Mouse (Mus musculus) hindbrain, embryonic 13.5 days (tissue): ENCODE data around the gene Jaml. TPM values are rescaled to one million over a fixed set of nuclear protein-coding genes. Genes with fewer than 3 reads are reported as not detected.
A peak's percentile ranks its signal among the peaks of the same experiment; 100 is the strongest.

Experiments used
- ATAC-seq: fragments of 200-750 bp; cut with Nextera tagmentation; 2 replicates; pipeline ENCODE4 v1.8.0; 2017; ENCODE audit warnings: moderate TSS enrichment; ENCODE audit not compliant: low FRiP score
- H3K27ac ChIP-seq: fragments of 300-500 bp; sonication (generic); 2 replicates; pipeline ENCODE4 v1.5.1; 2015; ENCODE audit warnings: inconsistent platforms, mild to moderate bottlenecking, moderate library complexity
- H3K27me3 ChIP-seq: fragments of 300-500 bp; sonication (generic); 2 replicates; pipeline ENCODE4 v1.6.1; 2015; ENCODE audit warnings: mild to moderate bottlenecking, inconsistent platforms
- H3K36me3 ChIP-seq: fragments of 300-500 bp; sonication (generic); 2 replicates; pipeline ENCODE4 v1.6.1; 2015; ENCODE audit warnings: mild to moderate bottlenecking, inconsistent platforms
- H3K4me1 ChIP-seq: fragments of 300-500 bp; sonication (generic); replicated peaks from 2 replicates; pipeline ENCODE4 v1.6.1; 2015; ENCODE audit warnings: inconsistent platforms
- H3K4me2 ChIP-seq: fragments of 300-500 bp; sonication (generic); 2 replicates; pipeline ENCODE4 v1.6.1; 2015; ENCODE audit warnings: inconsistent platforms, mild to moderate bottlenecking, moderate library complexity
- H3K4me3 ChIP-seq: fragments of 300-500 bp; sonication (generic); 2 replicates; pipeline ENCODE4 v1.5.1; 2015; ENCODE audit warnings: mild to moderate bottlenecking, inconsistent platforms
- H3K9ac ChIP-seq: fragments of 300-500 bp; sonication (generic); 2 replicates; pipeline ENCODE4 v1.6.1; 2015; ENCODE audit warnings: mild to moderate bottlenecking, inconsistent platforms
- H3K9me3 ChIP-seq: fragments of 300-500 bp; sonication (generic); 2 replicates; pipeline ENCODE4 v1.6.1; 2016; ENCODE audit warnings: inconsistent platforms
- WGBS: fragments of 180-500 bp; shearing (Covaris S2); methylation state at CpG from one replicate; pipeline ENCODE4 v1.1.7; 2015; 5-methylcytosine and 5-hydroxymethylcytosine counted together
- polyA plus RNA-seq: library from polyadenylated mRNA; unstranded; fragments of >200 nt; fragmentation: Nextera tagmentation; extraction: Ambion mirVana; gene quantifications from 2 replicates; pipeline ENCODE4 v1.2.1, GENCODE M21; 2015

Gene Jaml
- polyA plus RNA-seq, 1 experiment from 2014 or later = 0.12 TPM

GRCm38 (mm10) chr9:45133484-45134310 lies 54.7 kb downstream of the Jaml start:
- Histone ChIP-seq H3K4me2 (no peak overlapping the region), H3K4me1 (peaks cover 10% of the 10 kb centered on the region), H3K27me3 (peaks cover 74% of the 10 kb centered on the region), H3K27ac (no peak overlapping the region), H3K4me3 (no peak overlapping the region), H3K36me3 (no peaks in the 10 kb centered on the region), H3K9me3 (no peaks in the 10 kb centered on the region), H3K9ac (peak overlapping the region; percentile 13; the same call in 1 of the 2 replicates)
- no peak for ATAC-seq
- 21% methylated on average over 5 of the region's 5 CpGs for WGBS

- peaks cover 94% of the 10 kb centered on the region for H3K27me3 ChIP-seq
- H3K9me3 ChIP-seq = no peaks in the 10 kb centered on the region
- WGBS = 9% methylated on average over 7 of the region's 7 CpGs
- H3K9ac ChIP-seq = 0 out of 2 replicates have a peak overlapping the region, but pooled peaks have one; percentile 13
- ATAC-seq = no peak
- no peak overlapping the region for H3K4me2 ChIP-seq
- H3K27ac ChIP-seq = no peak overlapping the region
- no peak overlapping the region for H3K4me3 ChIP-seq
- H3K4me1 ChIP-seq = peaks cover 22% of the 10 kb centered on the region
- no peaks in the 10 kb centered on the region for H3K36me3 ChIP-seq
Observed at GRCm38 (mm10) chr9:45136442-45137169, 57.6 kb downstream of the Jaml start.

- peak; percentile 57; the same call in 1 of the 2 replicates for ATAC-seq
- WGBS = under 1% methylated on average over 76 of the region's 76 CpGs
Observed at GRCm38 (mm10) chr9:45138191-45139032, 59.4 kb downstream of the Jaml start, which contains the start of gene Scn4b. Scn4b (plus strand) TSS chr9:45138395.

GRCm38 (mm10) chr9:45139082-45139481 lies 60.1 kb downstream of the Jaml start:
- 6% methylated on average over 7 of the region's 7 CpGs for WGBS
- H3K27me3 ChIP-seq = peaks cover 100% of the 10 kb centered on the region
- H3K4me2 ChIP-seq = peak overlapping the region; percentile 90
- H3K9ac ChIP-seq = peak overlapping the region; percentile 71
- H3K4me3 ChIP-seq = peak overlapping the region; percentile 52
- H3K9me3 ChIP-seq = no peaks in the 10 kb centered on the region
- H3K27ac ChIP-seq = no peak overlapping the region
- no peak for ATAC-seq
- H3K4me1 ChIP-seq = peaks cover 22% of the 10 kb centered on the region
- no peaks in the 10 kb centered on the region for H3K36me3 ChIP-seq

More at GRCm38 (mm10) chr9:45138191-45139032, 59.4 kb downstream of the Jaml start, which contains the start of gene Scn4b:
- Histone ChIP-seq H3K4me2 (peak within 1 kb of the TSS; percentile 90), H3K36me3 (no peaks in the 10 kb centered on the region), H3K27ac (no peak within 1 kb of the TSS), H3K9me3 (no peaks in the 10 kb centered on the region), H3K9ac (peak within 1 kb of the TSS; percentile 71), H3K4me3 (peak within 1 kb of the TSS; percentile 52), H3K4me1 (peaks cover 22% of the 10 kb centered on the region), H3K27me3 (peaks cover 100% of the 10 kb centered on the region)

GRCm38 (mm10) chr9:45140945-45141344 lies 62.0 kb downstream of the Jaml start:
- Histone ChIP-seq H3K9me3 (no peaks in the 10 kb centered on the region), H3K4me1 (peaks cover 28% of the 10 kb centered on the region), H3K36me3 (no peaks in the 10 kb centered on the region), H3K27me3 (peaks cover 100% of the 10 kb centered on the region), H3K9ac (no peak overlapping the region), H3K27ac (no peak overlapping the region), H3K4me2 (no peak overlapping the region), H3K4me3 (no peak overlapping the region)
- 58% methylated on average over 7 of the region's 7 CpGs for WGBS
- ATAC-seq = no peak

- 64% methylated on average over 3 of the region's 3 CpGs for WGBS
- Histone ChIP-seq H3K4me3 (no peak overlapping the region), H3K27ac (no peak overlapping the region), H3K4me2 (no peak overlapping the region), H3K4me1 (peaks cover 31% of the 10 kb centered on the region), H3K27me3 (peaks cover 99% of the 10 kb centered on the region), H3K9me3 (no peaks in the 10 kb centered on the region), H3K9ac (no peak overlapping the region), H3K36me3 (no peaks in the 10 kb centered on the region)
- ATAC-seq = no peak
Observed at GRCm38 (mm10) chr9:45142686-45143085, 63.7 kb downstream of the Jaml start.

- peak overlapping the region; percentile 68 for H3K9ac ChIP-seq
- H3K27me3 ChIP-seq = peaks cover 95% of the 10 kb centered on the region
- no peaks in the 10 kb centered on the region for H3K36me3 ChIP-seq
- ATAC-seq = peak; percentile 61
- H3K27ac ChIP-seq = no peak overlapping the region
- peak overlapping the region; percentile 65 for H3K4me2 ChIP-seq
- peaks cover 15% of the 10 kb centered on the region for H3K4me1 ChIP-seq
- no peaks in the 10 kb centered on the region for H3K9me3 ChIP-seq
- 2% methylated on average over 27 of the region's 27 CpGs for whole genome bisulfite sequencing
- H3K4me3 ChIP-seq = peak overlapping the region; percentile 37
Observed at GRCm38 (mm10) chr9:45145533-45146266, 66.7 kb downstream of the Jaml start.

- ATAC-seq = no peak
- WGBS = under 1% methylated on average over 5 of the region's 5 CpGs
Observed at GRCm38 (mm10) chr9:45146267-45146597, 67.2 kb downstream of the Jaml start.

GRCm38 (mm10) chr9:45150933-45151332 lies 72.0 kb downstream of the Jaml start:
- Histone ChIP-seq H3K36me3 (no peaks in the 10 kb centered on the region), H3K4me3 (no peak overlapping the region), H3K27me3 (peaks cover 42% of the 10 kb centered on the region), H3K4me1 (peaks cover 3% of the 10 kb centered on the region), H3K9ac (no peak overlapping the region), H3K9me3 (no peaks in the 10 kb centered on the region), H3K4me2 (no peak overlapping the region), H3K27ac (no peak overlapping the region)
- 82% methylated on average over 1 of the region's 1 CpGs for WGBS
- no peak for ATAC-seq

More at GRCm38 (mm10) chr9:45146267-45146597, 67.2 kb downstream of the Jaml start:
- Histone ChIP-seq H3K27me3 (peaks cover 89% of the 10 kb centered on the region), H3K9me3 (no peaks in the 10 kb centered on the region), H3K27ac (no peak overlapping the region), H3K4me1 (peaks cover 10% of the 10 kb centered on the region), H3K36me3 (no peaks in the 10 kb centered on the region), H3K4me3 (peak overlapping the region; percentile 37), H3K4me2 (peak overlapping the region; percentile 65), H3K9ac (peak overlapping the region; percentile 68)

- Histone ChIP-seq H3K4me2 (no peak overlapping the region), H3K4me1 (no peaks in the 10 kb centered on the region), H3K36me3 (no peaks in the 10 kb centered on the region), H3K9ac (no peak overlapping the region), H3K27ac (no peak overlapping the region), H3K4me3 (no peak overlapping the region), H3K27me3 (peaks cover 22% of the 10 kb centered on the region; the same call in 1 of the 2 replicates), H3K9me3 (no peaks in the 10 kb centered on the region; the same call in 1 of the 2 replicates)
- no peak for ATAC-seq
- 83% methylated on average over 7 of the region's 7 CpGs for WGBS
Observed at GRCm38 (mm10) chr9:45153361-45153760, 74.4 kb downstream of the Jaml start.
